In genomic region chr14:121219226-121220039, GRCm38 (mm10) we compare ENCODE assay signal across 16 mouse cellular contexts.
DNase-seq lines count a peak whose midpoint lies in the region; ATAC-seq and TF ChIP-seq lines count a peak whose summit lies in the region.
"Had no signal": no experiment of that assay in that cellular context is flagged by ENCODE, and none has a peak within 500 bp of the region (broad histone marks: within the 10 kb centered on the region; RNA-seq: fewer than 3 reads in every experiment).

No protein-coding gene starts in this region.

- no peaks in the 10 kb centered on the region for H3K9me3 ChIP-seq in forebrain, embryonic 12.5 days
- no peaks in the 10 kb centered on the region for H3K9me3 ChIP-seq in forebrain, embryonic 11.5 days (ENCODE audit: control insufficient read depth, low read length)
- H3K9me3 ChIP-seq in midbrain, embryonic 13.5 days = no peaks in the 10 kb centered on the region
- H3K9me3 ChIP-seq in midbrain, embryonic 10.5 days (replicated peaks) = no peaks in the 10 kb centered on the region; the same call in 1 of the 2 replicates
- no peaks in the 10 kb centered on the region for H3K9me3 ChIP-seq in forebrain, embryonic 14.5 days (replicated peaks; ENCODE audit: control insufficient read depth, low read length)
- no peaks in the 10 kb centered on the region for H3K9me3 ChIP-seq in midbrain, postnatal 0 days (ENCODE audit: low read length)
- H3K9me3 ChIP-seq: kidney, embryonic 15.5 days; liver, embryonic 13.5 days had no signal

- no peak overlapping the region for H3K4me3 ChIP-seq in forebrain, embryonic 12.5 days (replicated peaks)
- no peak overlapping the region for H3K4me3 ChIP-seq in forebrain, embryonic 11.5 days (ENCODE audit: low read depth, low read length)
- no peak overlapping the region for H3K4me3 ChIP-seq in midbrain, embryonic 13.5 days (replicated peaks)
- H3K4me3 ChIP-seq in midbrain, embryonic 10.5 days = no peak overlapping the region
- no peak overlapping the region for H3K4me3 ChIP-seq in forebrain, embryonic 14.5 days (ENCODE audit: low read depth, low read length)
- H3K4me3 ChIP-seq in midbrain, postnatal 0 days (ENCODE audit: low read depth, low read length) = no peak overlapping the region
- H3K4me3 ChIP-seq: kidney, embryonic 15.5 days; liver, embryonic 13.5 days; megakaryocyte, embryonic 14.5 days; myocyte had no signal

- DNase-seq in forebrain, embryonic 11.5 days (ENCODE audit: low spot score) = no peak
- no peak for DNase-seq in midbrain, embryonic 10.5 days (ENCODE audit: low spot score)
- DNase-seq in forebrain, embryonic 14.5 days (ENCODE audit: low spot score) = peak; percentile 49
- no peak for DNase-seq in midbrain, postnatal 0 days (ENCODE audit: low spot score)
- no peak for DNase-seq in urinary bladder, postnatal 36 days (ENCODE audit: low spot score in 2 of 2)
- DNase-seq: heart, postnatal 14 days; liver, embryonic 13.5 days; thymus, adult 18-20 months had no signal

- 77% methylated on average over 10 of the region's 10 CpGs for WGBS in forebrain, embryonic 12.5 days
- WGBS in forebrain, embryonic 11.5 days = 82% methylated on average over 10 of the region's 10 CpGs
- 74% methylated on average over 10 of the region's 10 CpGs for WGBS in midbrain, embryonic 13.5 days
- 89% methylated on average over 10 of the region's 10 CpGs for WGBS in midbrain, embryonic 10.5 days
- WGBS in forebrain, embryonic 14.5 days = 73% methylated on average over 10 of the region's 10 CpGs
- WGBS in midbrain, postnatal 0 days = 65% methylated on average over 10 of the region's 10 CpGs

- H3K4me2 ChIP-seq in forebrain, embryonic 12.5 days = no peak overlapping the region
- H3K4me2 ChIP-seq in forebrain, embryonic 11.5 days (ENCODE audit: low read depth, low read length, severe bottlenecking) = no peak overlapping the region
- no peak overlapping the region for H3K4me2 ChIP-seq in midbrain, embryonic 13.5 days (replicated peaks)
- no peak overlapping the region for H3K4me2 ChIP-seq in forebrain, embryonic 14.5 days (ENCODE audit: low read length)
- no peak overlapping the region for H3K4me2 ChIP-seq in midbrain, postnatal 0 days (ENCODE audit: low read depth, low read length, poor library complexity, severe bottlenecking)
- H3K4me2 ChIP-seq: heart, embryonic 11.5 days; kidney, embryonic 15.5 days; liver, embryonic 13.5 days had no signal

- ATAC-seq in forebrain, embryonic 12.5 days (ENCODE audit: low FRiP score) = 0 out of 2 replicates have a peak, but pooled peaks have one; percentile 25
- no peak for ATAC-seq in forebrain, embryonic 11.5 days (replicated peaks; ENCODE audit: low FRiP score)
- peak; percentile 56 for ATAC-seq in midbrain, embryonic 13.5 days
- ATAC-seq in forebrain, embryonic 14.5 days = peak; percentile 21; the same call in 1 of the 2 replicates
- ATAC-seq in midbrain, postnatal 0 days (ENCODE audit: low FRiP score) = peak; percentile 32; the same call in 1 of the 2 replicates
- ATAC-seq in erythroblast, adult 5-6 weeks (replicated peaks; ENCODE audit: low FRiP score, poor library complexity, severe bottlenecking) = no peak
- ATAC-seq: activated CD4-positive, CD25-positive, alpha-beta regulatory T cell, adult 4 months had no signal

- peaks cover 29% of the 10 kb centered on the region for H3K36me3 ChIP-seq in forebrain, embryonic 12.5 days (replicated peaks)
- H3K36me3 ChIP-seq in forebrain, embryonic 11.5 days (ENCODE audit: control insufficient read depth, insufficient read depth, low read length) = no peaks in the 10 kb centered on the region; the same call in 1 of the 2 replicates
- peaks cover 22% of the 10 kb centered on the region for H3K36me3 ChIP-seq in midbrain, embryonic 13.5 days
- peaks cover 31% of the 10 kb centered on the region for H3K36me3 ChIP-seq in midbrain, embryonic 10.5 days
- H3K36me3 ChIP-seq in forebrain, embryonic 14.5 days (ENCODE audit: control insufficient read depth, insufficient read depth, low read length) = peaks cover 9% of the 10 kb centered on the region; the same call in 1 of the 2 replicates
- H3K36me3 ChIP-seq in midbrain, postnatal 0 days (ENCODE audit: insufficient read depth, low read length) = peaks cover 10% of the 10 kb centered on the region

- 0 out of 2 replicates have a peak overlapping the region, but pooled peaks have one; percentile 46 for H3K27ac ChIP-seq in forebrain, embryonic 12.5 days
- no peak overlapping the region for H3K27ac ChIP-seq in forebrain, embryonic 11.5 days (ENCODE audit: low read depth, low read length)
- H3K27ac ChIP-seq in midbrain, embryonic 13.5 days = 0 out of 2 replicates have a peak overlapping the region, but pooled peaks have one; percentile 28
- no peak overlapping the region for H3K27ac ChIP-seq in midbrain, embryonic 10.5 days (replicated peaks)
- peak overlapping the region; percentile 28; the same call in 1 of the 2 replicates for H3K27ac ChIP-seq in forebrain, embryonic 14.5 days (ENCODE audit: low read depth, low read length)
- H3K27ac ChIP-seq in midbrain, postnatal 0 days (ENCODE audit: low read depth, low read length) = no peak overlapping the region
- H3K27ac ChIP-seq: kidney, embryonic 15.5 days; liver, embryonic 13.5 days had no signal

- no peak; the same call in 1 of the 2 replicates for TF ChIP-seq CTCF in midbrain, postnatal 0 days (IDR thresholded peaks at IDR 0.05)

- peaks cover 9% of the 10 kb centered on the region; the same call in 1 of the 2 replicates for H3K4me1 ChIP-seq in forebrain, embryonic 12.5 days
- 0 out of 2 replicates have a peak, but pooled peaks cover 2% of the 10 kb centered on the region for H3K4me1 ChIP-seq in forebrain, embryonic 11.5 days (replicated peaks; ENCODE audit: control insufficient read depth, insufficient read depth, low read length)
- H3K4me1 ChIP-seq in midbrain, embryonic 13.5 days (replicated peaks) = peaks cover 8% of the 10 kb centered on the region; the same call in 1 of the 2 replicates
- no peaks in the 10 kb centered on the region for H3K4me1 ChIP-seq in midbrain, embryonic 10.5 days
- no peaks in the 10 kb centered on the region for H3K4me1 ChIP-seq in forebrain, embryonic 14.5 days (ENCODE audit: control insufficient read depth, insufficient read depth, low read length)
- H3K4me1 ChIP-seq in midbrain, postnatal 0 days (ENCODE audit: insufficient read depth, low read length) = no peaks in the 10 kb centered on the region
- H3K4me1 ChIP-seq: megakaryocyte, embryonic 14.5 days had no signal

- H3K27me3 ChIP-seq in forebrain, embryonic 12.5 days = no peaks in the 10 kb centered on the region
- H3K27me3 ChIP-seq in forebrain, embryonic 11.5 days (ENCODE audit: control insufficient read depth, insufficient read depth, low read length) = no peaks in the 10 kb centered on the region
- H3K27me3 ChIP-seq in midbrain, embryonic 13.5 days = no peaks in the 10 kb centered on the region
- no peaks in the 10 kb centered on the region for H3K27me3 ChIP-seq in midbrain, embryonic 10.5 days (ENCODE audit: low read depth, poor library complexity, severe bottlenecking)
- H3K27me3 ChIP-seq in forebrain, embryonic 14.5 days (replicated peaks; ENCODE audit: control insufficient read depth, insufficient read depth, low read length) = no peaks in the 10 kb centered on the region
- no peaks in the 10 kb centered on the region for H3K27me3 ChIP-seq in midbrain, postnatal 0 days (ENCODE audit: insufficient read depth, low read length)
- H3K27me3 ChIP-seq: kidney, embryonic 15.5 days; liver, embryonic 13.5 days; megakaryocyte, embryonic 14.5 days had no signal

- no peak overlapping the region for H3K9ac ChIP-seq in forebrain, embryonic 12.5 days
- no peak overlapping the region for H3K9ac ChIP-seq in forebrain, embryonic 11.5 days (ENCODE audit: low read length)
- no peak overlapping the region for H3K9ac ChIP-seq in midbrain, embryonic 13.5 days (replicated peaks)
- no peak overlapping the region for H3K9ac ChIP-seq in forebrain, embryonic 14.5 days (ENCODE audit: low read length)
- no peak overlapping the region for H3K9ac ChIP-seq in midbrain, postnatal 0 days (replicated peaks; ENCODE audit: low read length, poor library complexity, severe bottlenecking)
- H3K9ac ChIP-seq: kidney, embryonic 15.5 days; liver, embryonic 13.5 days had no signal

Comparison
In these comparisons a context has a peak if more than half of its experiments do, and no peak if none do; other contexts are left out.
1. ATAC-seq: peak in forebrain, embryonic 12.5 days (single experiment), midbrain, embryonic 13.5 days (single experiment), forebrain, embryonic 14.5 days (single experiment) and midbrain, postnatal 0 days (single experiment); none in forebrain, embryonic 11.5 days (single experiment) and erythroblast, adult 5-6 weeks (single experiment).
2. H3K27ac ChIP-seq: peak in forebrain, embryonic 12.5 days (single experiment), midbrain, embryonic 13.5 days (single experiment) and forebrain, embryonic 14.5 days (single experiment); none in forebrain, embryonic 11.5 days (single experiment), midbrain, embryonic 10.5 days (single experiment) and midbrain, postnatal 0 days (single experiment).